Mouse (Mus musculus) forebrain, embryonic 10.5 days (tissue): ENCODE results near the gene Mrpl19. TPM values are rescaled to one million over a fixed set of nuclear protein-coding genes. Genes with fewer than 3 reads are reported as not detected.

Source experiments
- DNase-seq: peaks from one replicate; pipeline ENCODE4 v3.0.0-alpha.2; 2017; ENCODE audit warnings: low spot score; ENCODE audit errors: extremely low spot score
- H3K27ac ChIP-seq: fragments of 300-500 bp; sonication (generic); 2 replicates; pipeline ENCODE4 v1.5.1; 2016; ENCODE audit warnings: mild to moderate bottlenecking
- H3K27me3 ChIP-seq: fragments of 300-500 bp; sonication (generic); 2 replicates; pipeline ENCODE4 v1.6.1; 2016; ENCODE audit warnings: mild to moderate bottlenecking; ENCODE audit not compliant: poor library complexity, severe bottlenecking
- H3K36me3 ChIP-seq: fragments of 300-500 bp; sonication (generic); replicated peaks from 2 replicates; pipeline ENCODE4 v1.6.1; 2016; ENCODE audit warnings: mild to moderate bottlenecking, moderate library complexity
- H3K4me1 ChIP-seq: fragments of 300-500 bp; sonication (generic); 2 replicates; pipeline ENCODE4 v1.6.1; 2016
- H3K4me3 ChIP-seq: fragments of 300-500 bp; sonication (generic); 2 replicates; pipeline ENCODE4 v1.5.1; 2016; ENCODE audit warnings: mild to moderate bottlenecking, moderate library complexity
- H3K9me3 ChIP-seq: fragments of 300-500 bp; sonication (generic); 2 replicates; pipeline ENCODE4 v1.6.1; 2016; ENCODE audit warnings: mild to moderate bottlenecking, moderate library complexity
- WGBS: fragments of 180-500 bp; shearing (Covaris S2); methylation state at CpG from one replicate; pipeline ENCODE4 v1.1.7; 2016; 5-methylcytosine and 5-hydroxymethylcytosine counted together
- polyA plus RNA-seq: library from polyadenylated mRNA; unstranded; fragments of >200 nt; fragmentation: Nextera tagmentation; extraction: Ambion mirVana; gene quantifications from 2 replicates; pipeline ENCODE4 v1.2.1, GENCODE M21; 2016

Gene Mrpl19
- polyA plus RNA-seq, 1 experiment from 2014 or later, result 65.8 TPM

DNA sequence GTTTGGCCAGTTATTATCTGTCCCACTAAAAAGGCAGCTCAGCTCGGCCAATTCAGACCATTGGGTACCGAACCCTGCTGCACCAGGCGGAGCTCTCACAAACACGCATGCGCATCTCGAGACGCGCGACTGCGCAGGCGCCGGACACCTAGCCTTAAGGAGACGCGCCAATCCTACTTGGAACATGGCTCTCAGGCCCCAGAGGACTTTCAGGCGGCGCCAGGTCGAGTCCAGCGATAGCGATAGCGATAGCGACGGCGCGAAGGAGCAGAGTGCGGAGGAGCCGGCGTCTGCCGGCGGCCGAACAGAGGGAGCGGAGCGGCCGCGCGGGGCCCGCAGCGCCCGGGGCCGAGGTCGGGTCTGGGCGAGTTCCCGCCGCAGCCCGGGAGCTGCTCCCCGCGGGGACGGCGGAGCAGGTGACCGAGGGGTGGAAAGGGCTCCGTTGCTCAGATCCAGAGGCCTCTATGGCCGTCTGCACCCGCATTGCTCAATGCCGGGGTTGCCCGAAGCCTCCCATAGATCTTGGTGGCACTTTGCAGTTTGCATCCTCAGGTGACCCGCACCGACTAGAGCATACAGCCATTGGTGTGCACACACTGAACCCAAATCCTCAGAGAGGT is 42.1 kb downstream of the Mrpl19 start, which contains the start of gene Gcfc2:
Gene Gcfc2 (plus strand): TSS at position 147 of the 620 bp plus-strand sequence.
- peaks cover 32% of the 10 kb centered on the region for H3K36me3 ChIP-seq
- WGBS, result under 1% methylated on average over 56 of the region's 56 CpGs
- peak within 1 kb of the TSS; percentile 84 for H3K4me3 ChIP-seq
- no peaks in the 10 kb centered on the region for H3K27me3 ChIP-seq
- H3K4me1 ChIP-seq, result peaks cover 19% of the 10 kb centered on the region
- peak within 1 kb of the TSS; percentile 98 for H3K27ac ChIP-seq
- H3K9me3 ChIP-seq, result no peaks in the 10 kb centered on the region
- DNase-seq, result peak; percentile 95

DNA sequence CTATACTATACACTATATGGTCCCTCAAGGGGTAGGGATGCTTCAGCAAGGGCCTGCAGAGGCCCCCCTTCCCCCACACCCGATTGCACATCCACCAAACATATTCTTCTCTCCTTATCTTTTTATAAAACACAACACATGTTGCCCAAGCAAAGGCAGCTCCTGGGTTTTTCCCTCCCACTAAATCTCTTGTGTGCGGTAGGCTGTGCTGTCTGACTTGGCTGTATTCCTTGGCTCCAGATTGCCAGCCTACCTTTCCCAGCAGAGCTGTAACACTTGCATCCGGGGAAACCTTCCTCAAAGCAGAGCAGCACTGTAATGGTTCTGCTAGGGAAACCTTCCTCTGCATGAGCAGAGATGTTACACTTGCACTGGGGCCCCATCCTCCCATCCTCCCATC is 53.6 kb downstream of the Mrpl19 start:
- Histone ChIP-seq H3K36me3 (no peaks in the 10 kb centered on the region), H3K27me3 (no peaks in the 10 kb centered on the region), H3K27ac (no peak overlapping the region), H3K4me1 (peaks cover 4% of the 10 kb centered on the region; the same call in 1 of the 2 replicates), H3K4me3 (no peak overlapping the region), H3K9me3 (no peaks in the 10 kb centered on the region; the same call in 1 of the 2 replicates)
- DNase-seq, result no peak
- WGBS, result 77% methylated on average over 3 of the region's 3 CpGs

DNA sequence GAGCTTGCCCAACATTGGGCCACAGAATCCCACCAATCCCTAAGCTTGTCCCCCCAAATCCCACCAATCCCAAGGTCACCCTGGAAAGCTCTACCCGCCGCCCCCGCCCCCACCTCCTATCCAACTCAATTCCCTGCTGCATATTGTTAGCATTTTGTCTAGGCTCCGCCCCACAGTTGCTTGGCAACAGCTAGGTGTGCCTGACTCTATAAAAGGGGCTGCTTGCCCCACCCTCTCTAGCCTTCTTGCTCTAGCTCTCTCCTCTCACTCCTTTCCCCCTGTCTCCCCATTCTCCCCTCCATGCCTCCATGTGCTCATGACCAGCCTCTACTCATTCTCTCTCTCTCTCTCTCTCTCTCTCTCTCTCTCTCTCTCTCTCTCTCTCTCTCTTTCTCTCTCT is 54.0 kb downstream of the Mrpl19 start:
- Histone ChIP-seq H3K4me3 (no peak overlapping the region), H3K27ac (no peak overlapping the region), H3K27me3 (no peaks in the 10 kb centered on the region), H3K36me3 (no peaks in the 10 kb centered on the region), H3K9me3 (no peaks in the 10 kb centered on the region; the same call in 1 of the 2 replicates), H3K4me1 (peaks cover 4% of the 10 kb centered on the region; the same call in 1 of the 2 replicates)
- WGBS, result 82% methylated on average over 4 of the region's 4 CpGs
- DNase-seq, result no peak

DNA sequence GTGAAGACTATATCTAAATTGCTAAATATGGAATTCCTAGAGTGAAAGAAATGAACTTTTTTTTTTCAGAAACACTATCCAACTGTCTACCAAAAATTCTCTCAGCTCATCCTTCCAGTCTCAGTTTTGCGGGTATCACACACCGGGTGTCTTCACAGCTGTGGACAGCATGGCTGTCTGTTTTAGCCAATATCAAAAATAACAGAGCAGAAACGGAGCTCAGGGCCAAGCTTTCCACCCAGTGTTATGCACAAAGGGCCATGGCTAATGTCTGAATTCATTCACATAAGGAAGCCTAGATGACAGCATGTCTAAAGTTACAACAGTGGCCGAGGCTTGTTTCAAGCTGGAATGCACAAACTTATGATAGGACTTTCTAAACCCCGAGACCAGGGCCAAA is 54.5 kb downstream of the Mrpl19 start:
- Histone ChIP-seq H3K27ac (no peak overlapping the region), H3K4me3 (no peak overlapping the region), H3K36me3 (no peaks in the 10 kb centered on the region), H3K9me3 (no peaks in the 10 kb centered on the region; the same call in 1 of the 2 replicates), H3K4me1 (peaks cover 4% of the 10 kb centered on the region; the same call in 1 of the 2 replicates), H3K27me3 (no peaks in the 10 kb centered on the region)
- 90% methylated on average over 5 of the region's 5 CpGs for WGBS
- DNase-seq, result no peak

DNA sequence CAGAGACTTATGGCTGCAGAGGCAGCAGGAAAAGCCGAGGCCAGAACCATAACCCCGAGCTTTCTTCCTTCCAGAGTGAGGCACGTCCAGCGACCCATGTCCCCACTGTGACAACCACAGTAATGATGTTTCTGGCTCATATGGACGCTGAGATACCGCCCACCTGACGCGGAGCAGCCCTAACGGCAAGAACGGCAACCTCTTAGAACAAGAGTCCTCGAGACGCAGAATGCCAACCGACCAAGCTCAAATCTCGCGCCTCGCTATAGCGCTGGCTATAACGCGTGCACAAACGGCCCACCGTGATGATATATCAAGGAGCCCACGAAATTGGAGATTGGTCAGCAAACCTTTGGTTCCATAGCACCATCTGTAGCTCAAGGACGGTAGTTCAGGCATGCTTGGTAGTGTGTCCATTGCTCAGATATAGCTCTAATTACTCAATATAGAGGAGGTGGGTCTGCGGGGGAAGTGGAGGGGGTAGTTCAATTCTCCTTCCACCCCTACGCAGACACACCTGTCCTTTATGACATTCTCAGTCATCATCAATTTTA is 55.4 kb downstream of the Mrpl19 start:
- H3K27ac ChIP-seq, result no peak overlapping the region
- H3K9me3 ChIP-seq, result no peaks in the 10 kb centered on the region; the same call in 1 of the 2 replicates
- no peak overlapping the region for H3K4me3 ChIP-seq
- no peaks in the 10 kb centered on the region for H3K36me3 ChIP-seq
- H3K4me1 ChIP-seq, result peaks cover 4% of the 10 kb centered on the region; the same call in 1 of the 2 replicates
- WGBS, result 87% methylated on average over 25 of the region's 25 CpGs
- H3K27me3 ChIP-seq, result no peaks in the 10 kb centered on the region
- DNase-seq, result no peak

Other genes starting within 250 kb of the Mrpl19 start
- gene Gcfc2, start 42.3 kb downstream of the Mrpl19 start, polyA plus RNA-seq, result 11.5 and 14.0 TPM in 2 replicates
- 3.2 and 3.9 TPM in 2 replicates for gene Eva1a, start 75.1 kb upstream of the Mrpl19 start, polyA plus RNA-seq